Mouse (Mus musculus): ENCODE results near the gene Dgkh. TPM values are rescaled to one million over a fixed set of nuclear protein-coding genes. Genes with fewer than 3 reads are reported as not detected.

The Dgkh gene
- 2.2 and 2.3 TPM in 2 replicates for polyA plus RNA-seq (2015; fragmentation: Nextera tagmentation; extraction: Ambion mirVana)

GRCm38 (mm10) chr14:78732617-78733312 is at the start of gene Dgkh:
Dgkh (minus strand) TSS chr14:78732776.
- no peaks in the 10 kb centered on the region for H3K9me3 ChIP-seq
- under 1% methylated on average over 65 of the region's 71 CpGs for WGBS
- ATAC-seq (ENCODE audit: borderline replicate concordance, extremely low read depth, low FRiP score, low TSS enrichment): peak; percentile 93
- peak within 1 kb of the TSS; percentile 85 for H3K9ac ChIP-seq
- H3K36me3 ChIP-seq: no peaks in the 10 kb centered on the region
- peak within 1 kb of the TSS; percentile 92 for H3K4me3 ChIP-seq
- H3K4me2 ChIP-seq: peak within 1 kb of the TSS; percentile 90
- peak within 1 kb of the TSS; percentile 90 for H3K27ac ChIP-seq
- H3K4me1 ChIP-seq: peaks cover 16% of the 10 kb centered on the region; the same call in 1 of the 2 replicates
- H3K27me3 ChIP-seq: peaks cover 2% of the 10 kb centered on the region; the same call in 1 of the 2 replicates

- no peak overlapping the region for H3K4me3 ChIP-seq
- H3K27me3 ChIP-seq: no peaks in the 10 kb centered on the region
- H3K9me3 ChIP-seq: no peaks in the 10 kb centered on the region
- 57% methylated on average over 17 of the region's 18 CpGs for WGBS
- no peak for ATAC-seq (ENCODE audit: borderline replicate concordance, extremely low read depth, low FRiP score, low TSS enrichment)
- no peak overlapping the region for H3K9ac ChIP-seq
- H3K4me2 ChIP-seq: no peak overlapping the region; the same call in 1 of the 2 replicates
- H3K27ac ChIP-seq: no peak overlapping the region
- no peaks in the 10 kb centered on the region for H3K4me1 ChIP-seq
- H3K36me3 ChIP-seq: no peaks in the 10 kb centered on the region
These were observed 44.6 kb upstream of the Dgkh start for GRCm38 (mm10) chr14:78777215-78777614.

- Histone ChIP-seq H3K27ac (no peak overlapping the region), H3K4me1 (no peaks in the 10 kb centered on the region), H3K4me3 (no peak overlapping the region), H3K9me3 (no peaks in the 10 kb centered on the region), H3K27me3 (no peaks in the 10 kb centered on the region), H3K36me3 (no peaks in the 10 kb centered on the region), H3K4me2 (no peak overlapping the region; the same call in 1 of the 2 replicates), H3K9ac (no peak overlapping the region)
- 30% methylated on average over 8 of the region's 8 CpGs for WGBS
- ATAC-seq (ENCODE audit: borderline replicate concordance, extremely low read depth, low FRiP score, low TSS enrichment): no peak
These were observed 44.1 kb upstream of the Dgkh start for GRCm38 (mm10) chr14:78776659-78777058.

- Histone ChIP-seq H3K4me3 (no peak overlapping the region), H3K4me2 (no peak overlapping the region), H3K9ac (no peak overlapping the region), H3K27ac (no peak overlapping the region), H3K36me3 (no peaks in the 10 kb centered on the region), H3K9me3 (no peaks in the 10 kb centered on the region), H3K27me3 (no peaks in the 10 kb centered on the region), H3K4me1 (no peaks in the 10 kb centered on the region)
- 66% methylated on average over 14 of the region's 14 CpGs for WGBS
- ATAC-seq (ENCODE audit: borderline replicate concordance, extremely low read depth, low FRiP score, low TSS enrichment): no peak
These were observed 43.1 kb upstream of the Dgkh start for GRCm38 (mm10) chr14:78775699-78776098.

- Histone ChIP-seq H3K4me2 (no peak overlapping the region), H3K9me3 (no peaks in the 10 kb centered on the region), H3K4me3 (no peak overlapping the region), H3K27me3 (no peaks in the 10 kb centered on the region), H3K9ac (no peak overlapping the region), H3K27ac (no peak overlapping the region), H3K36me3 (no peaks in the 10 kb centered on the region), H3K4me1 (no peaks in the 10 kb centered on the region)
- 33% methylated on average over 6 of the region's 6 CpGs for WGBS
- no peak for ATAC-seq (ENCODE audit: borderline replicate concordance, extremely low read depth, low FRiP score, low TSS enrichment)
These were observed 42.6 kb upstream of the Dgkh start for GRCm38 (mm10) chr14:78775226-78775625.

GRCm38 (mm10) chr14:78770457-78770856 is 37.9 kb upstream of the Dgkh start:
- no peaks in the 10 kb centered on the region for H3K9me3 ChIP-seq
- 46% methylated on average over 3 of the region's 3 CpGs for WGBS
- H3K4me2 ChIP-seq: no peak overlapping the region
- no peaks in the 10 kb centered on the region for H3K4me1 ChIP-seq
- H3K9ac ChIP-seq: no peak overlapping the region
- ATAC-seq (ENCODE audit: borderline replicate concordance, extremely low read depth, low FRiP score, low TSS enrichment): no peak
- H3K4me3 ChIP-seq: no peak overlapping the region
- H3K27ac ChIP-seq: no peak overlapping the region
- H3K36me3 ChIP-seq: no peaks in the 10 kb centered on the region
- no peaks in the 10 kb centered on the region for H3K27me3 ChIP-seq

GRCm38 (mm10) chr14:78761064-78761463 is 28.5 kb upstream of the Dgkh start:
- no peaks in the 10 kb centered on the region for H3K4me1 ChIP-seq
- no peaks in the 10 kb centered on the region for H3K27me3 ChIP-seq
- WGBS: 84% methylated on average over 2 of the region's 2 CpGs

GRCm38 (mm10) chr14:78759491-78759890 is 26.9 kb upstream of the Dgkh start:
- no peak for ATAC-seq (ENCODE audit: borderline replicate concordance, extremely low read depth, low FRiP score, low TSS enrichment)
- no peak overlapping the region for H3K4me3 ChIP-seq

More at GRCm38 (mm10) chr14:78761064-78761463, 28.5 kb upstream of the Dgkh start:
- no peaks in the 10 kb centered on the region for H3K36me3 ChIP-seq
- no peak overlapping the region for H3K9ac ChIP-seq
- no peak overlapping the region for H3K4me2 ChIP-seq
- H3K4me3 ChIP-seq: no peak overlapping the region
- no peak overlapping the region for H3K27ac ChIP-seq
- H3K9me3 ChIP-seq: no peaks in the 10 kb centered on the region
- no peak for ATAC-seq (ENCODE audit: borderline replicate concordance, extremely low read depth, low FRiP score, low TSS enrichment)

GRCm38 (mm10) chr14:78755316-78755715 is 22.7 kb upstream of the Dgkh start:
- no peak overlapping the region for H3K9ac ChIP-seq
- no peak overlapping the region for H3K4me2 ChIP-seq
- H3K4me3 ChIP-seq: no peak overlapping the region
- no peaks in the 10 kb centered on the region for H3K9me3 ChIP-seq
- WGBS: 67% methylated on average over 1 of the region's 1 CpGs
- no peaks in the 10 kb centered on the region for H3K27me3 ChIP-seq
- no peak overlapping the region for H3K27ac ChIP-seq
- no peak for ATAC-seq (ENCODE audit: borderline replicate concordance, extremely low read depth, low FRiP score, low TSS enrichment)
- H3K36me3 ChIP-seq: no peaks in the 10 kb centered on the region
- no peaks in the 10 kb centered on the region for H3K4me1 ChIP-seq

More at GRCm38 (mm10) chr14:78759491-78759890, 26.9 kb upstream of the Dgkh start:
- WGBS: 86% methylated on average over 3 of the region's 3 CpGs
- H3K4me2 ChIP-seq: no peak overlapping the region
- H3K9ac ChIP-seq: no peak overlapping the region
- H3K27me3 ChIP-seq: no peaks in the 10 kb centered on the region
- H3K9me3 ChIP-seq: no peaks in the 10 kb centered on the region
- no peak overlapping the region for H3K27ac ChIP-seq
- no peaks in the 10 kb centered on the region for H3K4me1 ChIP-seq
- no peaks in the 10 kb centered on the region for H3K36me3 ChIP-seq

GRCm38 (mm10) chr14:78748692-78749091 is 16.1 kb upstream of the Dgkh start:
- no peak overlapping the region for H3K4me2 ChIP-seq
- no peak overlapping the region for H3K9ac ChIP-seq
- ATAC-seq (ENCODE audit: borderline replicate concordance, extremely low read depth, low FRiP score, low TSS enrichment): no peak
- no peaks in the 10 kb centered on the region for H3K9me3 ChIP-seq
- H3K27me3 ChIP-seq: no peaks in the 10 kb centered on the region
- 87% methylated on average over 2 of the region's 2 CpGs for WGBS
- H3K4me3 ChIP-seq: no peak overlapping the region
- no peaks in the 10 kb centered on the region for H3K36me3 ChIP-seq
- no peaks in the 10 kb centered on the region for H3K4me1 ChIP-seq
- H3K27ac ChIP-seq: no peak overlapping the region

GRCm38 (mm10) chr14:78747969-78748651 is 15.5 kb upstream of the Dgkh start:
- no peak for ATAC-seq (ENCODE audit: borderline replicate concordance, extremely low read depth, low FRiP score, low TSS enrichment)
- Histone ChIP-seq H3K4me2 (no peak overlapping the region), H3K27me3 (no peaks in the 10 kb centered on the region), H3K36me3 (no peaks in the 10 kb centered on the region), H3K4me3 (no peak overlapping the region), H3K9ac (no peak overlapping the region), H3K27ac (no peak overlapping the region), H3K9me3 (no peaks in the 10 kb centered on the region), H3K4me1 (no peaks in the 10 kb centered on the region)
- WGBS: 50% methylated on average over 14 of the region's 14 CpGs

GRCm38 (mm10) chr14:78747454-78747853 is 14.9 kb upstream of the Dgkh start:
- WGBS: 72% methylated on average over 3 of the region's 3 CpGs
- Histone ChIP-seq H3K27ac (no peak overlapping the region), H3K27me3 (no peaks in the 10 kb centered on the region), H3K4me3 (no peak overlapping the region), H3K4me1 (no peaks in the 10 kb centered on the region), H3K9ac (no peak overlapping the region), H3K9me3 (no peaks in the 10 kb centered on the region), H3K36me3 (no peaks in the 10 kb centered on the region), H3K4me2 (no peak overlapping the region)
- ATAC-seq (ENCODE audit: borderline replicate concordance, extremely low read depth, low FRiP score, low TSS enrichment): no peak

Data from lung, embryonic 15.5 days (tissue).